Mouse (Mus musculus) neural tube, embryonic 11.5 days (tissue): ENCODE measurements around the gene Tmem183a. TPM values are rescaled to one million over a fixed set of nuclear protein-coding genes. Genes with fewer than 3 reads are reported as not detected.

ENCODE experiments used
- ATAC-seq: fragments of 200-750 bp; cut with Nextera tagmentation; 2 replicates; pipeline ENCODE4 v1.8.0; 2017; ENCODE audit warnings: moderate number of reproducible peaks, mild to moderate bottlenecking, moderate TSS enrichment, moderate library complexity; ENCODE audit not compliant: insufficient read depth, low FRiP score, low TSS enrichment
- DNase-seq: peaks from one replicate; pipeline ENCODE4 v3.0.0-alpha.2; 2015; ENCODE audit warnings: low spot score
- H3K27ac ChIP-seq: fragments of 300-500 bp; sonication (generic); 2 replicates; pipeline ENCODE4 v1.5.1; 2014; ENCODE audit warnings: low read depth, mild to moderate bottlenecking, low read length
- H3K27me3 ChIP-seq: fragments of 300-500 bp; sonication (generic); 2 replicates; pipeline ENCODE4 v1.6.1; 2014; ENCODE audit warnings: mild to moderate bottlenecking, low read length, mixed read lengths; ENCODE audit not compliant: control insufficient read depth, insufficient read depth
- H3K36me3 ChIP-seq: fragments of 300-500 bp; sonication (generic); 2 replicates; pipeline ENCODE4 v1.6.1; 2014; ENCODE audit warnings: mild to moderate bottlenecking, low read length, moderate library complexity, mixed read lengths; ENCODE audit not compliant: control insufficient read depth, insufficient read depth
- H3K4me1 ChIP-seq: fragments of 300-500 bp; sonication (generic); 2 replicates; pipeline ENCODE4 v1.6.1; 2014; ENCODE audit warnings: low read length, mixed read lengths; ENCODE audit not compliant: control insufficient read depth, insufficient read depth
- H3K4me2 ChIP-seq: fragments of 300-500 bp; sonication (generic); 2 replicates; pipeline ENCODE4 v1.6.1; 2014; ENCODE audit warnings: low read depth, mild to moderate bottlenecking, moderate library complexity
- H3K4me3 ChIP-seq: fragments of 300-500 bp; sonication (generic); 2 replicates; pipeline ENCODE4 v1.5.1; 2014; ENCODE audit warnings: low read depth, low read length
- H3K9ac ChIP-seq: fragments of 300-500 bp; sonication (generic); 2 replicates; pipeline ENCODE4 v1.6.1; 2014; ENCODE audit warnings: mild to moderate bottlenecking, low read length
- H3K9me3 ChIP-seq: fragments of 300-500 bp; sonication (generic); 2 replicates; pipeline ENCODE4 v1.6.1; 2016; ENCODE audit warnings: low read length; ENCODE audit not compliant: control insufficient read depth
- WGBS: fragments of 180-500 bp; shearing (Covaris S2); extraction: QIAGEN DNeasy Blood & Tissue Kit; methylation state at CpG from one replicate; pipeline ENCODE4 v1.1.7; 2014; 5-methylcytosine and 5-hydroxymethylcytosine counted together
- polyA plus RNA-seq: library from polyadenylated mRNA; unstranded; fragments of >200 nt; fragmentation: Nextera tagmentation; extraction: Ambion mirVana; gene quantifications from 2 replicates; pipeline ENCODE4 v1.2.1, GENCODE M21; 2014

The Tmem183a gene
- polyA plus RNA-seq, 1 experiment from 2014 or later, result 117 TPM

- no peak overlapping the region for H3K4me3 ChIP-seq
- 55% methylated on average over 2 of the region's 2 CpGs for WGBS
- ATAC-seq, result no peak
Observed at GRCm38 (mm10) chr1:134342278-134342664, 19.5 kb downstream of the Tmem183a start.

GRCm38 (mm10) chr1:134341641-134342277 lies 20.0 kb downstream of the Tmem183a start:
- WGBS, result 80% methylated on average over 5 of the region's 5 CpGs
- 0 out of 2 replicates have a peak, but pooled peaks cover 1% of the 10 kb centered on the region for H3K36me3 ChIP-seq
- H3K9ac ChIP-seq, result no peak overlapping the region
- DNase-seq, result no peak
- H3K9me3 ChIP-seq, result no peaks in the 10 kb centered on the region
- ATAC-seq, result no peak
- no peak overlapping the region for H3K4me2 ChIP-seq
- H3K27me3 ChIP-seq, result no peaks in the 10 kb centered on the region
- no peak overlapping the region for H3K4me3 ChIP-seq
- H3K4me1 ChIP-seq, result peaks cover 3% of the 10 kb centered on the region; the same call in 1 of the 2 replicates
- H3K27ac ChIP-seq, result no peak overlapping the region

More at GRCm38 (mm10) chr1:134342278-134342664, 19.5 kb downstream of the Tmem183a start:
- Histone ChIP-seq H3K9me3 (no peaks in the 10 kb centered on the region), H3K4me2 (no peak overlapping the region), H3K4me1 (peaks cover 3% of the 10 kb centered on the region; the same call in 1 of the 2 replicates), H3K27me3 (no peaks in the 10 kb centered on the region), H3K36me3 (0 out of 2 replicates have a peak, but pooled peaks cover 2% of the 10 kb centered on the region), H3K9ac (no peak overlapping the region), H3K27ac (no peak overlapping the region)
- no peak for DNase-seq

DNA sequence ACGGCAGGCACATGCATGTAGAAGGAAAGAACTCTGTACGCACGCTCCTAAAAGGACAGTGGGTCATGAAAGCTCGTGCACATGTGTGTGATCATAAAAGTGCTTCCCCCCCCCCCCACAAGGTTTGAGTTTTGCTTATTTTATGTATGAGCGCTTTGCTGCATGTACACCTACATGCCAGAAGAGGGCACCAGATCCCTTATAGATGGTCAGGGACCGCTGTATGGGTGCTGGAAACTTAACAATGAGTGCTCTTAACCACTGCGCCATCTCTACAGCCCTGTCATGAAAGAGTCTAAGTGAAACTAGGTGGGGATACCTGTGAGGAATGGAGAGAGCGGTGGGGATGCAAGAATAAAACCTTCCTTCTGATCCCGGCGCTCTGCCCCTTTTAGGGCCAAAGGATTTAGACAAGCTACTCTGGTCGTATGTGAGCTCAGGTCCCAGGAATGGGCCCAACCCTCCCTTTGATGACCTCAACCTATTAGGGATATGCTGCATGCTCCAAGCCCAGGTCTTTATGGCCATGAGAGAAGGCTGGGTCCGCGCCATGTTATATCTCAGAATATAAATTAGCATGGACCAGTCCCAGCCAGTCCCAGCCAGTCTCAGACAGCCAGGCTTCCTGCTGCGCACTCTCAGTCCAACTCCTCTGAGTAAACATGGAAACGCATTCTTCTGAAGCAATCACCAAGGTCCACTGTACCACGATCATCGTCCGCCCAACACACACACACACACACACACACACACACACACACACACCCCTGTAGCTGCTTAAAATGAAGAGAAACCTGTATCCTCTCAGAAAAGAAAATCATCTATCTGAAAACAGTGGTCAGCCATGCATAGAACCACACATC lies 21.8 kb downstream of the Tmem183a start:
- Histone ChIP-seq H3K4me3 (no peak overlapping the region), H3K9me3 (no peaks in the 10 kb centered on the region), H3K36me3 (no peaks in the 10 kb centered on the region), H3K4me1 (peaks cover 3% of the 10 kb centered on the region; the same call in 1 of the 2 replicates), H3K9ac (no peak overlapping the region), H3K27me3 (no peaks in the 10 kb centered on the region), H3K27ac (no peak overlapping the region), H3K4me2 (no peak overlapping the region)
- DNase-seq (no peak), ATAC-seq (no peak)
- 94% methylated on average over 18 of the region's 18 CpGs for WGBS

DNA sequence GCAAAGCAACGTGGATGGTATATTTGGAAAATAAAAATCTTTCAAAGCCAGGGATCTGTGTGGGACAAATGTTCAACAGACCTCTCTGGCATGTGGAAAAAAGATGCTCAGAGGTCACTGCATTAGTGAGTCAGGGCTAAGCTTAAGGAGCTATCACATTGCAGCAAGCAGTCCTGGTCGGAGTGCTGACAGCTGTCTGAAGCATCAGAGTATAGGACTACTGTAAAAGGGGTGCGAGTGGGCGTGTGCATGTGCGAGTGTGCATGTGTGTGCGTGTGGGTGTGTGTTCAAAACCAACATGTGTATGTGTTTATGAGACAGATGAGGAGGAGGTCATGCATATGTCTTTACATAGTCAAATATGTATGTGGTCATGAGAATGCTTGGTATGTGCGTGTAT lies 22.6 kb downstream of the Tmem183a start:
- H3K9me3 ChIP-seq, result no peaks in the 10 kb centered on the region
- no peak for ATAC-seq
- peaks cover 3% of the 10 kb centered on the region; the same call in 1 of the 2 replicates for H3K4me1 ChIP-seq
- H3K27me3 ChIP-seq, result no peaks in the 10 kb centered on the region
- no peaks in the 10 kb centered on the region for H3K36me3 ChIP-seq
- DNase-seq, result no peak
- H3K27ac ChIP-seq, result no peak overlapping the region
- H3K9ac ChIP-seq, result no peak overlapping the region
- 89% methylated on average over 7 of the region's 7 CpGs for WGBS
- no peak overlapping the region for H3K4me3 ChIP-seq
- H3K4me2 ChIP-seq, result no peak overlapping the region

DNA sequence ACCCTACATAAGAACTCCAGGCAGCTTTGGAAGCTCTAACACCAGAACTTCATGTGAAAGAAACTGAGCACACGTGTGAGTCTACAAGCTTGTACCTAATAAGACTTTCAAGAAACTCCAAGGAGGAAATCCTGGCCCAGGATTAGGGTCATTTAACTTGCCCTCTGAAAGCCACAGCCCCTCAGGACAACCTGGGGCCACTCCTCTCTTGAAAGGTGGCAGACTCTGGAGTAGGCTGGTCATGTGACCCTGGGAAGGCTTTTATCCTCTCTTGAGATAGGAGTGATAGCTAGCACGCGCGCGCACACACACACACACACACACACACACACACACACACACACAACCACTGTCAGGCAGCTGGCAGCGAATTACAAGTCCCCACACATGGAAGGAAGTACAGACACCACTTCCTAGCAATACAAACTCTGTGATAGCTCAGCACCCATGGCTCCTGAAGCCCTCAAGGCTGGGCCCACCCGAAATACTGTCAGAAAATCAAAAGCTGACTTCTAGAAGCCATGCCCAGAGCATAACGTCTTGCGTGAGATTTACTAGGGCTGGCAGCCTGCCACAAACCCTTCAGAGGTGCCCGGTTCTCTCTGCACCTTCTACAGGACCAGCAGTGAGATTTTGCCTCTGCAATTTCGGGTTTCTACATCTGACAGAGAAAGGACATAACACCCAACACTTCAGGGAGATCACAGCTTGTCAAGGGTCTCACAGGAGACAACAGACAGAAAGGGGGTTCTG lies 24.6 kb downstream of the Tmem183a start:
- WGBS, result 91% methylated on average over 11 of the region's 11 CpGs
- Histone ChIP-seq H3K4me1 (no peaks in the 10 kb centered on the region), H3K36me3 (no peaks in the 10 kb centered on the region), H3K27me3 (no peaks in the 10 kb centered on the region), H3K4me3 (no peak overlapping the region), H3K9me3 (no peaks in the 10 kb centered on the region), H3K9ac (no peak overlapping the region), H3K27ac (no peak overlapping the region), H3K4me2 (no peak overlapping the region)
- DNase-seq (no peak), ATAC-seq (no peak)

DNA sequence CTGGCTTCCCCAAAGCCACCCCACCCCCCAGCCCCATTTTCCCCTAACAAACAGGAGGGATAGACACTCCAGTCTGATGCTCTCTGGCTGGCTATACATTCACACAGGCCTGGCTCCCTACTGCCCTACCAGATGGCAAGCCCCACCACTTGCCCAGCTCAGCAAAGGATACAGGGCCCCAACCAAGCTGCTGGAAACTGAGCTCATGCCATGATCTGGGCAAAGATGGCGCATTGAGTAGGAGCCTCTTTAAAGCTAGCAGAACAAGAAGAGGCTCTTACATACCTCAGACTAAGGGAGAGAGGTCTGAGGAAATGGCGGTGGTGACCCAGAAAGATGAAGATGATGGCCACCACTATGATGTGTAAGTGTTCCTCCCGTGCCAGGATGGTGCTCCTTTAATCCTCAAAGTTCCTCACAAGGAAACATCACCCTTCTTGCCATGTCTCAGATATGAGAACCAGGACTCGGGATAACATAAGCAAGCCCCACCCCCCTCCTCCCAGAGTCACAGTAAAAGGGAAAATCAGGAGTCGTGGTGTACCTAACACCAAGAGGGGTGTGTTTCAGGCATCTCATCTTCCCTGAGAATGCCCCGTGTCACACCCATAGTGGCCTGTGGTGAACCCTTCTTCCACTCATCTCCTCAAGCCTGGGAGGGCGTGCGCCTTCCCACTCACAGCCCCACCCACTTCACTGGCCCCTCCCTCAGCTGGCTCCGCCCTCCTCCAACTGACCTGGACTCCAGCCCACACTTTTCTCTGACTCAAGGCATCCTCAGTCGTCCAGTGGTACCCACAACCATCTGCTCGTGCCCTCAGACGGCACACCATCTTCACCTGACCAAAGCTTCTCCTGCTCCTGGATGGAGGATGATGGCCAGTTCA lies 25.6 kb downstream of the Tmem183a start:
- WGBS, result 87% methylated on average over 12 of the region's 12 CpGs
- DNase-seq (no peak), ATAC-seq (no peak)
- Histone ChIP-seq H3K9ac (no peak overlapping the region), H3K4me3 (no peak overlapping the region), H3K27me3 (no peaks in the 10 kb centered on the region), H3K27ac (no peak overlapping the region), H3K9me3 (no peaks in the 10 kb centered on the region), H3K4me1 (no peaks in the 10 kb centered on the region), H3K4me2 (no peak overlapping the region), H3K36me3 (no peaks in the 10 kb centered on the region)

DNA sequence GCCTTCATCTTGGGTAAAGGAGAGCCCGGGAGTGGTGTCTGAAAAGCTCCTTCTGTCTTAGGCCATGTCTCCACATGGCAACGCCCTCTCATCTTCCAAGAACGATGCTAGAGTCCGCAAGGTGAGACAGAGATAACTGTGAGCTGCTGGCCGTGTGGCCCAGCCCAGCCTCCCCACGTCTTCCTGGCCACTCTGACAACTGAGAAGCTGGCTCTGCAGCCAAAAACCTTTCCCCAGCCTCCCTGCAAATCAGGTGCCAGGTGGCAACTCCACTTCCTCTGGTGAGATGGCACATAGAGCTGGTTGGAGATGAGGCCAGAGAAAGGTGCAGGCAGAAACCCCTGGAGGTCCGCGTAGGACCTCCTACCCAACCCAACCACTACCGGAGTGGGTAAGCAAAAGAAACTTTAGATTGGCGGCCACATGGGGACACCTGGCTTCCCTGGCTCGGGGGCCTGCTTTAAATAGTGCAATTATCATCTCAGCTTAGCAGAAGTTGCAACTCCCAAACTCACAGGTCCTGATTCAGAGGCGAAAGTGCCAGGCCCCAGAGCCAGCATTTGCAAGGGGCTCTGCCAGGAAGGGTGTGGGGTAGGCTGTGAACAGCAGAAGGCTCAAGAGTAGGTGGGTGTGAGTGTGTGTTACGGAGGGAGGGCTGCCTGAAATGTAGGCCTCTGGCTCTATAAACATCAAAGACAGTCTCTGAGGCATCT lies 26.4 kb downstream of the Tmem183a start:
- Histone ChIP-seq H3K9ac (no peak overlapping the region), H3K36me3 (no peaks in the 10 kb centered on the region), H3K27me3 (no peaks in the 10 kb centered on the region), H3K9me3 (no peaks in the 10 kb centered on the region), H3K27ac (no peak overlapping the region), H3K4me2 (no peak overlapping the region), H3K4me1 (no peaks in the 10 kb centered on the region), H3K4me3 (no peak overlapping the region)
- ATAC-seq (no peak), DNase-seq (no peak)
- WGBS, result 75% methylated on average over 13 of the region's 13 CpGs
